Mouse (Mus musculus) gastrocnemius, adult 18-20 months (tissue): ENCODE results near the gene Idnk. TPM values are rescaled to one million over a fixed set of nuclear protein-coding genes. Genes with fewer than 3 reads are reported as not detected.
"Not testable (repeated sequence)": the region's sequence is repeated elsewhere in the genome, so short reads cannot be mapped to it uniquely, and the experiment has no call there.

Experiments
- DNase-seq: peaks from one replicate; pipeline ENCODE4 v3.0.0; 2021; ENCODE audit warnings: low spot score
- total RNA-seq, 2 experiments: library from RNA; stranded (reverse); gene quantifications; 2 replicates each; pipeline ENCODE4 v1.2.3; 2021

Gene Idnk
- total RNA-seq, 2 experiments from 2014 or later = 5.9 to 7.9 TPM

- not testable (repeated sequence) for DNase-seq
Measured at GRCm38 (mm10) chr13:58146603-58147002, 10.8 kb upstream of the Idnk start.

- DNase-seq = no peak
Measured at GRCm38 (mm10) chr13:58147760-58148159, 9.7 kb upstream of the Idnk start.

- peak; percentile 6 for DNase-seq
Measured at GRCm38 (mm10) chr13:58148256-58148831, 9.1 kb upstream of the Idnk start.

GRCm38 (mm10) chr13:58149033-58149558, 8.4 kb upstream of the Idnk start:
- DNase-seq = no peak

GRCm38 (mm10) chr13:58149629-58150028, 7.8 kb upstream of the Idnk start:
- no peak for DNase-seq

- no peak for DNase-seq
Measured at GRCm38 (mm10) chr13:58150442-58150841, 7.0 kb upstream of the Idnk start.

GRCm38 (mm10) chr13:58156031-58156430, 1.4 kb upstream of the Idnk start:
- DNase-seq = no peak

- no peak for DNase-seq
Measured at GRCm38 (mm10) chr13:58157036-58157435, 413 bp upstream of the Idnk start.

- peak; percentile 87 for DNase-seq
Measured at GRCm38 (mm10) chr13:58158099-58158912, 857 bp downstream of the Idnk start.

- no peak for DNase-seq
Measured at GRCm38 (mm10) chr13:58160761-58161160, 3.3 kb downstream of the Idnk start.

GRCm38 (mm10) chr13:58163343-58163742, 5.9 kb downstream of the Idnk start:
- no peak for DNase-seq

GRCm38 (mm10) chr13:58168119-58168518, 10.7 kb downstream of the Idnk start:
- DNase-seq = no peak

GRCm38 (mm10) chr13:58176105-58176504, 18.7 kb downstream of the Idnk start:
- no peak for DNase-seq

- DNase-seq = peak; percentile 100
Measured at GRCm38 (mm10) chr13:58177511-58178208, 20.2 kb downstream of the Idnk start.

- no peak for DNase-seq
Measured at GRCm38 (mm10) chr13:58181607-58182551, 24.4 kb downstream of the Idnk start.

GRCm38 (mm10) chr13:58184111-58184510, 26.7 kb downstream of the Idnk start:
- DNase-seq = no peak

GRCm38 (mm10) chr13:58186281-58186680, 28.8 kb downstream of the Idnk start:
- DNase-seq = no peak

- no peak for DNase-seq
Measured at GRCm38 (mm10) chr13:58187751-58188150, 30.3 kb downstream of the Idnk start.

GRCm38 (mm10) chr13:58188412-58188811, 31.0 kb downstream of the Idnk start:
- DNase-seq = peak; percentile 81

- no peak for DNase-seq
Measured at GRCm38 (mm10) chr13:58189473-58189872, 32.0 kb downstream of the Idnk start.

GRCm38 (mm10) chr13:58191516-58191915, 34.1 kb downstream of the Idnk start:
- no peak for DNase-seq
